Mouse (Mus musculus) Patski (cell line): ENCODE data around the gene Mylk2. TPM values are rescaled to one million over a fixed set of nuclear protein-coding genes. Genes with fewer than 3 reads are reported as not detected.
A peak's percentile ranks its signal among the peaks of the same experiment; 100 is the strongest.

Experiments used
- ATAC-seq: fragments of 100-300 bp; one replicate; pipeline ENCODE4 v1.8.0; 2021
- CTCF ChIA-PET: fragments of 350-600 bp; sonication (Branson Sonifier 250); formaldehyde crosslinking; loops from one replicate; lab custom pipeline; 2022; ENCODE audit warnings: inconsistent platforms; lab: Charles Lee
- POLR2A ChIA-PET: fragments of 350-600 bp; sonication (Branson Sonifier 250); formaldehyde crosslinking; loops from one replicate; lab custom pipeline; 2022; ENCODE audit warnings: antibody characterized with exemption, inconsistent platforms; lab: Charles Lee
- DNase-seq: peaks from one replicate; pipeline ENCODE4 v3.0.0-alpha.2; 2011; ENCODE audit warnings: low read depth, low spot score
- H3K27me3 ChIP-seq: fragments of 371-371 bp; one replicate; pipeline ENCODE4 v1.5.1; 2021
- CTCF ChIP-seq: fragments of 100-300 bp; IDR thresholded peaks from one replicate; pipeline ENCODE4 v1.5.1; 2021
- in situ Hi-C: fragments of 300-500 bp; cut with MboI; formaldehyde crosslinking; loops from 3 replicates; pipeline ENCODE4 v1.11.1; 2018; ENCODE audit warnings: low pct_unique_long_range_greater_than_20kb, mixed read lengths
- polyA plus RNA-seq: library from polyadenylated mRNA; unstranded; gene quantifications from one replicate; pipeline ENCODE4 v1.2.3, GENCODE M21; 2021

Gene Mylk2
- polyA plus RNA-seq = 0.08 TPM

DNA sequence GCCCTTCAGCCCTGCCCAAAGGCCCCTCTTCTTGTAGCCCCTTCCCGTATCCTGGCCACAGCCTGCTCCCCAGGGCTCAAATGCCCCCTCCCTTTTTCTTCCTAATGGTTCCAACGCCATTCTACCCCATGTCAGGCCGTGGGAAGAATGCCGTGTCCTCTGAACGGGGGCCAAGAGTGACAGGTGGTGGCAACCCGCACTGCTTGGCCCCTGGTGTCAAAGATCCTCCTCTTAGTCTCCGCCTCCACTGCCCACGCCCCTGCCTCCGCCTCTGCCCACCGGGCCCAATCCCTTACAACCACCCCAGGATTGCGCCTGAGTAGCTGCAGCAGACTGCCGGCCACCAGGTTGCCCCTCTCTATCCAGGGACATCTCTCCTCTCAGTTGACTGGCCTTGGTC is at the start of gene Mylk2:
Gene Mylk2, plus strand, starts transcription at position 322 of the 400 bp plus-strand sequence.
- TF ChIP-seq CTCF = no peak
- CTCF ChIA-PET = interaction anchor here (1.1 kb wide), 1 partner anchor 22 kb away, joined by 3 read pairs; the partner anchor contains the start of gene Foxs1

DNA sequence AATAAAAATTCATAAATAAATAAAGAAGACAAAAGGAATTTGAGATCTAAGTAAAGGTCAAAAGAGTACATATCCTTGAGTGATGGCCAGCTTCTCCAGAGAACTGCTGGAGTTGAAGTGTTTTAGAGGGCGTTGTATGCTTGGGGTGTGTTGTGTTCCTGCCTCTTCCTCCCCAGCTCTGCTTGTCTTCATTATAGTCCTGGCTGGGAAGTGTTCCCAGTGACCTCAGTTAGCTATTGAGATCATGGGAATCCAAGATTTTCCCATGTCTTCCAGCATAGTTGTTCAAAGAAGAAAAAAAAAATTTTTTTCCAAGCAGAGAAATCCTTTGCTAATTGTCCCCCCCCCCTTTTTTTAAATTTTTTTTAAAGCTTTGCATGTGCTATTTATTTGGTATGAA is 49.3 kb upstream of the Mylk2 start:
- no peaks in the 10 kb centered on the region for H3K27me3 ChIP-seq
- POLR2A ChIA-PET = interaction anchor here (0.6 to 0.9 kb wide), 4 partner anchors 11 to 646 kb away, joined by 3 to 5 read pairs (median 4); no protein-coding TSS in a partner anchor
- DNase-seq (no peak), ATAC-seq (no peak)
- no peak for TF ChIP-seq CTCF
- CTCF ChIA-PET = interaction anchor here (1.3 to 5.1 kb wide), 2 partner anchors 11 to 12 kb away, joined by 3 to 27 read pairs; no protein-coding TSS in a partner anchor
- in situ Hi-C loops = no loop called here

More for the DNA sequence above, at the start of gene Mylk2:
- POLR2A ChIA-PET = no interaction called here
- DNase-seq (no peak), ATAC-seq (no peak)
- no peaks in the 10 kb centered on the region for H3K27me3 ChIP-seq
- in situ Hi-C loops = loop anchor here (25.0 kb wide), 1 partner anchor 999 kb away; the partner anchor contains the start of gene Angpt4

DNA sequence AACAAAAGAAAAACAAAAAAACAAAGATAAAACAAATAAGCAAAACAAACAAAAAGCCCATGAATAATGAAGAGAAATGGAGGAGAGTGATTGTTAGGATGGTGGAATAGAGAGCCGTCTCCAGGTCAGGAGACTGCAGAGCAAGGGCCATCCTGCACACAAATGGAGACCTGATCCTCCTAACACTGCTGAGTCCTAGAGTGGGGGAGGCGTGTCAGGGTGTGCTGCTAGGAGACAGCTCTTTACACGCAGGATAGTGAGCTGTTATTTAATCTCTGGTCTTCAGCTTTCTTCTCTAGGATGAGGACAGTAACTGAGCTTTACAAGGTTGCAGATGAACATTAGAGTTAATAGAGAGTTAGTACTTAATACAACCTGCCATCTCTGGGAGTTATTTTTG is 48.5 kb upstream of the Mylk2 start:
- H3K27me3 ChIP-seq = no peaks in the 10 kb centered on the region
- ATAC-seq (no peak), DNase-seq (no peak)
- CTCF ChIA-PET = interaction anchor here (0.6 to 5.1 kb wide), 5 partner anchors 12 to 52 kb away, joined by 3 to 27 read pairs (median 5); no protein-coding TSS in a partner anchor
- TF ChIP-seq CTCF = no peak
- in situ Hi-C loops = no loop called here
- POLR2A ChIA-PET = interaction anchor here (0.6 to 1.0 kb wide), 4 partner anchors 11 to 435 kb away, joined by 3 to 5 read pairs (median 4); no protein-coding TSS in a partner anchor

DNA sequence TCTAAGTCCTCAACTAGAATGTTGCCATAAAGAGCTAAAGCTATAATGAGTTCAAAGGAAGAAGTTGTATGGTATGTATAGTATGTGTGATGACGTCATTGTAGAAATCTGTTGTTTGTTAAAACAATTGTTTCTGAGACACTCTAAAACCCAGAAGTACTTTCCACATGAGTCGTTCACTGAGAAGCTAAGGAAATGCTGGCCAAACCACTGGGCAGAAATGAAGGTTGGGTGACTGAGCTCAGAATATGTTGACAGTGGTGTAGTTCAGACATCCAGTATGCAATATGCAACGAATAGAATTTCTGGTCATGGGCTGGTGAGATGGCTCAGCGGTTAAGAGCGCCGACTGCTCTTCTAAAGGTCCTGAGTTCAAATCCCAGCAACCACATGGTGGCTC is 47.8 kb upstream of the Mylk2 start:
- CTCF ChIA-PET = interaction anchor here (0.6 to 5.1 kb wide), 5 partner anchors 11 to 52 kb away, joined by 3 to 27 read pairs (median 5); no protein-coding TSS in a partner anchor
- no peaks in the 10 kb centered on the region for H3K27me3 ChIP-seq
- TF ChIP-seq CTCF = peak; percentile 9
- DNase-seq (no peak), ATAC-seq (peak; percentile 62)
- POLR2A ChIA-PET = interaction anchor here (1.0 kb wide), 1 partner anchor 11 kb away, joined by 4 read pairs; no protein-coding TSS in a partner anchor
- in situ Hi-C loops = no loop called here

DNA sequence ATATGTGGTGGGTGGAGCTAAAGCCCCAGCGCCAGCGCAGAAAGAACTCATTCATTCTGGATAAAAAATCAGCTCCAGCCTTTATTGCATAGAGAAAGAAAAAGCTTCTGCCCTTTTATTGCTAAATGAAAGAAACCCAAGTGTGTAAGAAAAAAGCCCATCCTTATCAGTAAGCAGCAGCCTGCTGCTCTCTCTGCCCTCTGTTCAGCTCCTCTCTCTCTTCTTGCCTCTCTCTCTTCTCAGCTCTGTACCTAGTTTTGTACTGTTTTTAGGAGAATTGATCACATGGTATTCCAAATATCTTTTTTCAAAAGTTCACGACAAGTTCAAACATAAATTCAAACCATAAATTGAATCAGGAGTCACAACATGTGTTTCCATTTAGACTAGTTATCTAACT is 32.9 kb upstream of the Mylk2 start:
- ChIA-PET POLR2A (no interaction called here), CTCF (no interaction called here)
- H3K27me3 ChIP-seq = no peaks in the 10 kb centered on the region
- ATAC-seq = no peak
- in situ Hi-C loops = no loop called here
- no peak for TF ChIP-seq CTCF
- DNase-seq = no peak

DNA sequence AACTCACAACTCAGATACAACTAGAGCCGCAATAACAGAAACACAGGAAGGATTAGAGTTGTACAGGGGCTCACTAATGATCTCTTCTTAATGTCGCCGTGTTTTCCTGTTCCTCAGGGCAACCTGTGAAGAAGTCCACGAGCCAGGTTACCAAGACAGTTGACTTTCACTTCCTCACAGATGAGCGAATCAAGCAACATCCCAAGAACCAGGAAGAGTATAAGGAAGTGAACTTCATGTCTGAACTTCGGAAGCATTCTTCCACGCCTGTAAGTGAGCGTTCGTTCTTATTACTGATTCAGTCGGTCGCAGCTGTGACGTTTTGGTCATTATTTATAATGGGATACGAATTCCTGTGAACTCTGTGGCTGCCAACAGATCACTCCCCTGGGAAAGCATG is 30.3 kb upstream of the Mylk2 start:
- no peak for TF ChIP-seq CTCF
- POLR2A ChIA-PET = no interaction called here
- ATAC-seq (no peak), DNase-seq (no peak)
- no peaks in the 10 kb centered on the region for H3K27me3 ChIP-seq
- CTCF ChIA-PET = interaction anchor here (1.3 kb wide), 1 partner anchor 19 kb away, joined by 4 read pairs; no protein-coding TSS in a partner anchor
- in situ Hi-C loops = no loop called here

DNA sequence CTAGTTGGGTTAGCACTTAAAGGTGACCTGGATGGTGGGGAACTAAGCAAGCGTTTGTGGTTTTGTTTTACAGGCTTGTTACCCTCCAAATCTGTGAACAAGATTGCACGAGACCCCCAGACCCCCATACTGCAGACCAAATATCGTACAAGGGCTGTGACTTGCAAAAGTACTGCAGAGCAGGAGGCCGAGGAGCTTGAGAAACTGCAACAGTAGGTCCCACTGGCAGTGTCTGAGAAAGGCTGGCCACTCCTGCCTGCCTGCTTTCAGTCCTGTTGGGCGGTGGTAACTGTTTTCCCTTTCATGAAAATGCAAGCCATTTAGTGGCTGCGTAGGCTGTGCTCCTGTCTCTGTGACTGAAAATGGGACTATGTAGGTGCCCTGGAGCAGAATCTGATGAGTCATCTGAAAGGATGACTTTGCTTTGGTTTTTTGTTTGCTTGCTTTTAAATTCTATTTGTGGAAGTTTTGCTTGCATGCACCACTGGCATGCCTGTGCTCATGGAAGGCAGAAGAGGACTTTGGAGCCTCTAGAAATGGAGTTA is 27.0 kb upstream of the Mylk2 start:
- CTCF ChIA-PET = no interaction called here
- in situ Hi-C loops = no loop called here
- no peaks in the 10 kb centered on the region for H3K27me3 ChIP-seq
- no peak for TF ChIP-seq CTCF
- no peak for DNase-seq
- ATAC-seq = no peak
- POLR2A ChIA-PET = no interaction called here

DNA sequence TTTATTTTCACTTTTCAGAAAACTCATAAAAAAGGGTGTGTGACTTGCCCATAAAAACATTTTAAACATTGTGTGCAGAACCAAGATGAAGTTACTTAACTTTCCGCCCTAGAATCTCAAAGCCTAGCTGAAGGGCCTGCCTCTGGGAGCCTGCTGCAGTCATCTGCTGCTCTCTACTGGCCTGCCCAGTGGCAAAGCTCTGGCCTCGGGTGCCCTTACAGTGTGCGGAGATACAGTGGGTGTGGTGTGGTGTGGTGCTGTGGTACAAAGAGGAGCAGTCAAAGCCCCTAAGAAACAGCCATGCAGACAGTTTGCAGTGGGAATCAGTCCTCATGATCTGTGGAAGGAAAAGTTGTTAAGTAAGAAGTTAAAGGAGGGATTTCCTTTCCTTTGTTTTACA is 23.9 kb upstream of the Mylk2 start:
- DNase-seq (no peak), ATAC-seq (no peak)
- H3K27me3 ChIP-seq = no peaks in the 10 kb centered on the region
- in situ Hi-C loops = no loop called here
- TF ChIP-seq CTCF = peak; percentile 35
- ChIA-PET CTCF (interaction anchor here (1.4 to 2.2 kb wide), 2 partner anchors 10 to 12 kb away, joined by 4 to 6 read pairs; no protein-coding TSS in a partner anchor), POLR2A (no interaction called here)

DNA sequence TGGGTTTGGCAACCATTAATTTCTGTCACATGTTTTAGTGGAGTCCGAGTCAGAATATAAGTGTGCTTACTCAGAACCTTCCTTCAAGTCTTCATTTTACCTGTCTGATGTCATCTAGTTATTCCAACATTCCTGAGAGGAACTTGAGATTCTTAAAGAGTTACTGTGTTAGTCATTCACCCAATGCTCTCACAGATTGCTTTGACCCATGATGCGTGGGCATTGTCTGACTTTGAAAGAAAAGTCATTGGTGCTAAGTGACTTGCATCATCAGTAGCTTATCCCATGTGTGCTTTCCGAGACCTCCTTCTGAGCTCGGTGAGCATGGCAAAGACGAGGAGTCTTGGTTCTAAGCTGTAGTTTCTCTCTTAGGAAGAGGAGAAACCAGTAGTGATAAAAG is 22.4 kb upstream of the Mylk2 start:
- in situ Hi-C loops = no loop called here
- TF ChIP-seq CTCF = no peak
- DNase-seq (peak; percentile 69), ATAC-seq (peak; percentile 83)
- CTCF ChIA-PET = interaction anchor here (1.1 to 2.3 kb wide), 3 partner anchors 15 to 217 kb away, joined by 4 to 11 read pairs (median 5); no protein-coding TSS in a partner anchor
- no peaks in the 10 kb centered on the region for H3K27me3 ChIP-seq
- POLR2A ChIA-PET = no interaction called here

DNA sequence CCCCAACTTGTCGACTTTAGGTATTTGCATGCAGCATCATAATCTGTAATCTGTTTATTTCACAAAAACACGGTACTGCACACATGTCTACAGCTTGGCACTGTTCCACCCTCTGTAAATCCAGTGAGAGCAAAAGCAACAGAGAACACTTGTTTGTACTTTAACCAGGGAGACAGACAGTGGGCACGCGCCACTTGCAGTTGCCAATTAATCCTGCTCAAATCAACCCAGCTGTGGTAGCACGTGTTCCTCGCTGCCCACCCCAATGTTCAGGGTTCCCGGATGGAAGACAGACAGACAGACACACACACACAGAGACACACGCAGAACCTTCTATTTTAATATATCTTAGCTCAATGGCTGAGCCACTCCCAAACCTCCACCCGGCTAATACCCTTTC is 15.3 kb upstream of the Mylk2 start:
- in situ Hi-C loops = no loop called here
- ChIA-PET CTCF (no interaction called here), POLR2A (no interaction called here)
- no peak for TF ChIP-seq CTCF
- no peaks in the 10 kb centered on the region for H3K27me3 ChIP-seq
- DNase-seq = no peak
- no peak for ATAC-seq

DNA sequence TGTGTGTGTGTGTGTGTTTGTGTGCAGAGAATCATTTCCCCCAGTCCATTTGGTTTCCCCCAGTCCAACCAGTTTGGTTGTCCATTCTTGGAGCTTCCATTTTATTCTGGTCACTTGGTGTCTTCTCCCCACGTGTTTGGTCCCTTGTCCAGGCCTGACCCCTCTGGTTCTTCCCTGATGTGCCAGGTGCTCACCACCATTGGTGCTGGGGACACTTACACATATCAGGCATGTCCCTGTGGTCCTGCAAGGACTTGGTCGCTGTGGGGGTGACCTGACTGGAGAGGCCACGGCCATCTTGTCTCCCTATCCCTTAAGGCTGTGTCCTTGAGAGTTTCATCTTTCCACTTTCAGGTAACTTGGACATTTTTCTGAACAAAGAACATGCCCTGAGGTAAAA is 14.2 kb upstream of the Mylk2 start:
- ChIA-PET POLR2A (interaction anchor here (0.6 kb wide), 1 partner anchor 15 kb away, joined by 4 read pairs; no protein-coding TSS in a partner anchor), CTCF (interaction anchor here (1.2 to 2.0 kb wide), 3 partner anchors 10 to 29 kb away, joined by 3 to 6 read pairs (median 4); no protein-coding TSS in a partner anchor)
- in situ Hi-C loops = no loop called here
- DNase-seq (no peak), ATAC-seq (no peak)
- no peak for TF ChIP-seq CTCF
- H3K27me3 ChIP-seq = no peaks in the 10 kb centered on the region
